Mouse (Mus musculus) intestine, postnatal 0 days (tissue): ENCODE measurements around the gene Elp4. TPM values are rescaled to one million over a fixed set of nuclear protein-coding genes. Genes with fewer than 3 reads are reported as not detected.

Experiments
- ATAC-seq: fragments of 200-750 bp; cut with Nextera tagmentation; 2 replicates; pipeline ENCODE4 v1.8.0; 2017; ENCODE audit warnings: mild to moderate bottlenecking, moderate TSS enrichment, moderate library complexity
- H3K27ac ChIP-seq: fragments of 300-500 bp; sonication (generic); 2 replicates; pipeline ENCODE4 v1.5.1; 2014; ENCODE audit warnings: mild to moderate bottlenecking, low read depth, low read length, moderate library complexity
- H3K27me3 ChIP-seq: fragments of 300-500 bp; sonication (generic); replicated peaks from 2 replicates; pipeline ENCODE4 v1.6.1; 2014; ENCODE audit warnings: low read length, mixed read lengths; ENCODE audit not compliant: control insufficient read depth, insufficient read depth
- H3K36me3 ChIP-seq: fragments of 300-500 bp; sonication (generic); 2 replicates; pipeline ENCODE4 v1.6.1; 2014; ENCODE audit warnings: mild to moderate bottlenecking, moderate library complexity; ENCODE audit not compliant: control insufficient read depth, insufficient read depth
- H3K4me1 ChIP-seq: fragments of 300-500 bp; sonication (generic); replicated peaks from 2 replicates; pipeline ENCODE4 v1.6.1; 2014; ENCODE audit warnings: antibody characterized with exemption, low read length, mixed read lengths; ENCODE audit not compliant: control insufficient read depth, insufficient read depth
- H3K4me2 ChIP-seq: fragments of 300-500 bp; sonication (generic); replicated peaks from 2 replicates; pipeline ENCODE4 v1.6.1; 2014; ENCODE audit warnings: low read depth, mild to moderate bottlenecking, moderate library complexity
- H3K4me3 ChIP-seq: fragments of 300-500 bp; sonication (generic); 2 replicates; pipeline ENCODE4 v1.5.1; 2014; ENCODE audit warnings: low read depth, low read length
- H3K9ac ChIP-seq: fragments of 300-500 bp; sonication (generic); 2 replicates; pipeline ENCODE4 v1.6.1; 2014; ENCODE audit warnings: mild to moderate bottlenecking, low read depth, low read length
- H3K9me3 ChIP-seq: fragments of 300-500 bp; sonication (generic); 2 replicates; pipeline ENCODE4 v1.6.1; 2016; ENCODE audit warnings: mixed run types; ENCODE audit not compliant: control insufficient read depth
- CTCF ChIP-seq: sonication (generic); IDR thresholded peaks from 2 replicates; pipeline ENCODE4 v1.5.1; 2016; ENCODE audit warnings: low read depth, mild to moderate bottlenecking, control low read depth, antibody characterized with exemption, moderate library complexity
- WGBS: fragments of 180-500 bp; shearing (Covaris S2); extraction: QIAGEN DNeasy Blood & Tissue Kit; methylation state at CpG from one replicate; pipeline ENCODE4 v1.1.7; 2014; 5-methylcytosine and 5-hydroxymethylcytosine counted together
- polyA plus RNA-seq: library from polyadenylated mRNA; unstranded; fragments of >200 nt; fragmentation: Nextera tagmentation; extraction: Ambion mirVana; gene quantifications from 2 replicates; pipeline ENCODE4 v1.2.1, GENCODE M21; 2015

The Elp4 gene
- polyA plus RNA-seq, 1 experiment from 2014 or later = 11.2 TPM

DNA sequence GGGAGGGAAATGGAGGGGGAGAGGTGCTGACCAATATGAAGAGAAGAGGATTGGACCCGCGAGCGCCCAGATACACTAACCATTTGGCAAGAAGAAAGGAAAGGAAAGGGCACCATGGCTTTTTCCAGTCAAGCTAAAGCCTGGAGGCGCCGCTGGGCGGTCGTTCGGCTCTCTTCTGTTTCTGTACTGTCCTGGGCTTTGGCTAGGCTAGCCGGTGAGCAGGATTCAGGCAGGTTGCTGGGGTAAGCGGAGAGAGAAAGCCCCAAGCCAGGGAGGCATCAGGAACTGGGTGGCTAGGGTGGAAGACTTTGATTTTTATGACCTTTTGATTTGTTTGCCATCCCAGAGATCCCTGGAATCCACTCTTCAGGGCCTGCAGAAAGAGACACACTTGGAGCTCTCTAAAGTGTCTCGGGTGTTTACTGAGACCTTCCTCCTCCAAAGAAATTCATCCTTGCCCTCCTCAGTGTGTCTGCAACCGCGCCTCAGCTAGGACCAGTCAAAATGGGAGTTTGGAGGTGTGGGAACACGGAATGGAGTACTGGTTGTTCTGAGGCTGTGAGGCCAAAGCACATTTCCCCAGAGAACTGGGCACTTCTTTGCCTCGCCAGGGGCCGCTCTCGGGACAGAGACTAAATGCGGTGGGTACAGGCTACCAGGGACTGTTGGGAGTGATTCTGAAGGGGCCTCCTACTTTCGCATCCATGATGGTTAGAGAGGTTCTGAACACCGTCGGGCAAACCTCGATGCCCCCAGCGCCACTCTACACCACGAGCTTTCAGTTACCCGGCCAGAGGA, 232.4 kb downstream of the Elp4 start:
- ATAC-seq = no peak
- H3K4me3 ChIP-seq = peak overlapping the region; percentile 16; the same call in 1 of the 2 replicates
- peak; percentile 26; the same call in 1 of the 2 replicates for TF ChIP-seq CTCF
- H3K9me3 ChIP-seq = no peaks in the 10 kb centered on the region
- peaks cover 99% of the 10 kb centered on the region for H3K27me3 ChIP-seq
- 0 out of 2 replicates have a peak, but pooled peaks cover 2% of the 10 kb centered on the region for H3K4me1 ChIP-seq
- H3K27ac ChIP-seq = no peak overlapping the region
- WGBS = under 1% methylated on average over 25 of the region's 25 CpGs
- peak overlapping the region; percentile 17; the same call in 1 of the 2 replicates for H3K4me2 ChIP-seq
- no peaks in the 10 kb centered on the region for H3K36me3 ChIP-seq
- H3K9ac ChIP-seq = no peak overlapping the region

DNA sequence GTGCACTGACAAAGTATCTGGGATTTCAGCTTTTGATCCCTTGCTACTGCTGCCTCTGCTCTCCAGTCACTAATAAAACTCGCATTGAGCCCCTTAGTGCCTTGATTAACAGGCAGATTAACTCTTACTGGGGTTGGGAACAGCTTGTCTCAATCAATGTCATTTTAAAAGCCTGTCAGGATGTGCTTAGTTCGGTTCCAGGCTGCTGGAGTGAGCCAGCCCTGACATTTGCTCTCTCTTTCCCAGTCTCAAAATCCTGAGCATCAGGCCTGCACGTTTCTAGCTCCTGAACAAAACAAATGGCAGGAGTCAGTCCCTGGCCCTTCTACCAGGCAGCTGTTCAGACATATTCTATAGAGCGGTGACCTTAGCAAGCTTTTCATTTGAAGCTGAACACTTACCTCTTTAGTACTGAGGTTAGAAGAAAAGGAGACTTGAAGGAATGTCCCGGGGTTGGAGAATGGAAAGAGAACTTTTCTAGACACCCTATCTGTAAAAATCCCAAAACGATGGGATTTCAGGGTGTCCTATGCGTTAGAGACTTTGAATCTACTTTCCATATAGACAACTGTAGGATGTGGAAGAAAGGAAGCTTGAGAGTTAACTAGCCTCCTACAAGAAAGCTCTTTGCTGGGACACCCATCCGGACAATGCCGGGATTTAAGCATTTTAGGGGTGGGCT, 233.1 kb downstream of the Elp4 start:
- no peaks in the 10 kb centered on the region for H3K36me3 ChIP-seq
- no peak overlapping the region for H3K9ac ChIP-seq
- no peak for TF ChIP-seq CTCF
- 0 out of 2 replicates have a peak, but pooled peaks cover 2% of the 10 kb centered on the region for H3K4me1 ChIP-seq
- H3K9me3 ChIP-seq = no peaks in the 10 kb centered on the region
- WGBS = 3% methylated on average over 9 of the region's 9 CpGs
- no peak overlapping the region for H3K4me2 ChIP-seq
- no peak overlapping the region for H3K4me3 ChIP-seq
- H3K27ac ChIP-seq = no peak overlapping the region
- H3K27me3 ChIP-seq = peaks cover 99% of the 10 kb centered on the region
- ATAC-seq = no peak

DNA sequence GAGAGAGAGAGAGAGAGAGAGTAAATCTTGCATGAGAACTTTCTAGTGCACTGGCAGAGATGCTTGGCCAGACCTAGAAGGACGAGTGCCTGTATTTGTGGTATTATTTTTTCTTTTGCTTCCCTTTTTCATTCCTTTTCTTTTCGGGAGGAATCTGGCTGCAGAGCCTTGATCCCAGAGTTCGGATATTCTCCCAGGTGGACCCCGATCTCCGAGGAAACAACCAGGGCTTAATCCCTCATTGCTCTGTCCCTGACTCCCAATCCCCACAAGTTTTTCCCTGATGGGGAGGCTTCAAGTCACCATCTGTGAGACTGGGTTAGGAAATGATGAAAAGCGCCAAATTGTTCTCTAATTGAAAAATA, 233.7 kb downstream of the Elp4 start:
- Histone ChIP-seq H3K9me3 (no peaks in the 10 kb centered on the region), H3K27me3 (peaks cover 99% of the 10 kb centered on the region), H3K27ac (no peak overlapping the region), H3K4me1 (0 out of 2 replicates have a peak, but pooled peaks cover 2% of the 10 kb centered on the region), H3K36me3 (no peaks in the 10 kb centered on the region), H3K4me2 (no peak overlapping the region), H3K4me3 (no peak overlapping the region), H3K9ac (no peak overlapping the region)
- TF ChIP-seq CTCF = no peak
- 3% methylated on average over 6 of the region's 6 CpGs for WGBS
- ATAC-seq = no peak

- Histone ChIP-seq H3K9ac (no peak overlapping the region), H3K9me3 (no peaks in the 10 kb centered on the region), H3K27ac (no peak overlapping the region), H3K4me2 (0 out of 2 replicates have a peak overlapping the region, but pooled peaks have one; percentile 13), H3K36me3 (no peaks in the 10 kb centered on the region), H3K4me1 (0 out of 2 replicates have a peak, but pooled peaks cover 2% of the 10 kb centered on the region), H3K27me3 (peaks cover 99% of the 10 kb centered on the region), H3K4me3 (0 out of 2 replicates have a peak overlapping the region, but pooled peaks have one; percentile 18)
- WGBS = 3% methylated on average over 29 of the region's 29 CpGs
- ATAC-seq = 0 out of 2 replicates have a peak, but pooled peaks have one; percentile 23
- TF ChIP-seq CTCF = no peak
Measured at GRCm38 (mm10) chr2:105669881-105670730, 234.3 kb downstream of the Elp4 start.

DNA sequence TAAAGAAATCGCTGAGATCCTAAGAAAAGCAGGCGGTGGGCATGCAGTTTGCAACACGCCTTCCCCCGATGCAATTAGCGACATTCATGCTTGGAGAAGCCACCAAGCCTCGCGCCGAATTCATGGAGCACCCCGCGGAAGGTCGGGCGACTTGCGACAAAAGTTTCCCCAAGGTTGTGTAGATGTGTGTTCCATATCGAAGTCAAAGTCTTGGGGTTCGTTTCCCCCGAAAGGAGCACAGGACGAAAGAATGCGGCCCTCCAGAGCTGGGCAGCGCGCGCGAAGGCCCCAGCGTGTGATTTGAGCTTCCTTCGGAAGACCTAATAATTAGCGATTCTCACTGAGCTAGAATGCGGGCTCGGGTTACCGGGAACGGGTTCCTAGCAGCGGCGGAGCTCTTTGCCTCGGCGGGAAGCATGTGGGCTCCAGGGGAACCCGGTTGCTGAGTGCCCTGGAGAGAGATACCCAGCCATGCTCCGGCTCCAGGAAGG, 234.9 kb downstream of the Elp4 start:
- Histone ChIP-seq H3K9ac (no peak overlapping the region), H3K4me3 (0 out of 2 replicates have a peak overlapping the region, but pooled peaks have one; percentile 18), H3K4me1 (0 out of 2 replicates have a peak, but pooled peaks cover 2% of the 10 kb centered on the region), H3K27me3 (peaks cover 99% of the 10 kb centered on the region), H3K9me3 (no peaks in the 10 kb centered on the region), H3K36me3 (no peaks in the 10 kb centered on the region), H3K4me2 (0 out of 2 replicates have a peak overlapping the region, but pooled peaks have one; percentile 38), H3K27ac (no peak overlapping the region)
- WGBS = under 1% methylated on average over 35 of the region's 35 CpGs
- no peak for TF ChIP-seq CTCF
- ATAC-seq = no peak
